Mouse (Mus musculus) liver, embryonic 13.5 days (tissue): Measurements from ENCODE around the gene Egln2. TPM values are rescaled to one million over a fixed set of nuclear protein-coding genes. Genes with fewer than 3 reads are reported as not detected.

Experiments
- ATAC-seq: fragments of 200-750 bp; cut with Nextera tagmentation; 2 replicates; pipeline ENCODE4 v1.8.0; 2017; ENCODE audit warnings: low read depth, mild to moderate bottlenecking, moderate number of reproducible peaks, moderate library complexity
- DNase-seq: peaks from one replicate; pipeline ENCODE4 v3.0.0; 2022
- H3K27ac ChIP-seq: fragments of 300-500 bp; sonication (generic); 2 replicates; pipeline ENCODE4 v1.5.1; 2015; ENCODE audit warnings: moderate library complexity, mild to moderate bottlenecking, inconsistent platforms
- H3K27me3 ChIP-seq: fragments of 300-500 bp; sonication (generic); 2 replicates; pipeline ENCODE4 v1.6.1; 2015; ENCODE audit warnings: mild to moderate bottlenecking, inconsistent platforms
- H3K36me3 ChIP-seq: fragments of 300-500 bp; sonication (generic); 2 replicates; pipeline ENCODE4 v1.6.1; 2015; ENCODE audit warnings: mild to moderate bottlenecking, inconsistent platforms
- H3K4me1 ChIP-seq: fragments of 300-500 bp; sonication (generic); replicated peaks from 2 replicates; pipeline ENCODE4 v1.6.1; 2015; ENCODE audit warnings: inconsistent platforms
- H3K4me2 ChIP-seq: fragments of 300-500 bp; sonication (generic); 2 replicates; pipeline ENCODE4 v1.6.1; 2015; ENCODE audit warnings: inconsistent platforms, mild to moderate bottlenecking, moderate library complexity
- H3K4me3 ChIP-seq: fragments of 300-500 bp; sonication (generic); replicated peaks from 2 replicates; pipeline ENCODE4 v1.5.1; 2015; ENCODE audit warnings: mild to moderate bottlenecking, inconsistent platforms
- H3K9ac ChIP-seq: fragments of 300-500 bp; sonication (generic); 2 replicates; pipeline ENCODE4 v1.6.1; 2015; ENCODE audit warnings: mild to moderate bottlenecking, inconsistent platforms
- H3K9me3 ChIP-seq: fragments of 300-500 bp; sonication (generic); replicated peaks from 2 replicates; pipeline ENCODE4 v1.6.1; 2016; ENCODE audit warnings: inconsistent platforms
- WGBS: fragments of 180-500 bp; shearing (Covaris S2); methylation state at CpG from one replicate; pipeline ENCODE4 v1.1.7; 2015; ENCODE audit not compliant: insufficient replicate concordance; 5-methylcytosine and 5-hydroxymethylcytosine counted together
- polyA plus RNA-seq: library from polyadenylated mRNA; unstranded; fragments of >200 nt; fragmentation: Nextera tagmentation; extraction: Ambion mirVana; gene quantifications from 2 replicates; pipeline ENCODE4 v1.2.1, GENCODE M21; 2015

The Egln2 gene
- polyA plus RNA-seq, 1 experiment from 2014 or later = 27.6 TPM

DNA sequence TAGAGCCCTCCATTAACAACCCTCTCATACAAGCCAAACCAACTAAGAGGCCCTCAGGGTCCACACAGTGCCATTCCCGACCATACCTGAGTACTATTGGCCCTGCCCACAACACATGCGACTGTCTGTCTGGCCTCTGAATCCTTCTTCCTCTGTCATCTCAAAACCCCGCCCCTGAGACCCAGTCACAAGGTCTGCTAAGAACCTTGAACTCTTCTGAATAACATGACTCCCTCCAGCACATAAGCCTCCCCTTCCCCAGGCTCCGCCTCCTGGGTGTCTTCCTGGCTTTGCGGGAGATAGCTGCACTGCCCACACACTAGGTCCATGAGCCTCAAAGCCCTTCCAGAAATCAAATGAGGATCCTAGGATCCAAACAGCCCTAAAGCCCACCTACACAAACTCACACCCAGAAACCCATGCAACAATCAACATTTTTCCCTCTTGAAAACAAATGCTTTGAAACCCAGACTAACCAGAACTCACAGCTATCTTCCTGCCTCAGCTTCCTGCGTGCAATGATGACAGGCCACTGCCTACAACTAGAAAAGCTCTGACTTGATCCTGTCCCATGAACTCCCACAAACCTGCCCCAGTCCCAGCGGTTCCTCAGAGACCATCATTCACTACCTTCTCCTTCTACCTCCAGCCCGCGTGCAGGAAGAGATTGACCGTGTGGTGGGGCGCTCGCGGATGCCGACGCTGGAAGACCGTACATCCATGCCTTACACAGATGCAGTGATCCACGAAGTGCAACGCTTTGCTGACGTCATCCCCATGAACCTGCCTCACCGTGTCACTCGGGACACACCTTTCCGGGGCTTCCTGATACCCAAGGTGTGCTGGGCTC, 35.9 kb downstream of the Egln2 start:
- Histone ChIP-seq H3K4me3 (no peak overlapping the region), H3K36me3 (no peaks in the 10 kb centered on the region), H3K9ac (no peak overlapping the region), H3K9me3 (no peaks in the 10 kb centered on the region; the same call in 1 of the 2 replicates), H3K27me3 (no peaks in the 10 kb centered on the region), H3K27ac (no peak overlapping the region), H3K4me1 (0 out of 2 replicates have a peak, but pooled peaks cover 3% of the 10 kb centered on the region), H3K4me2 (no peak overlapping the region)
- WGBS = 73% methylated on average over 22 of the region's 22 CpGs
- DNase-seq = no peak
- ATAC-seq = no peak

DNA sequence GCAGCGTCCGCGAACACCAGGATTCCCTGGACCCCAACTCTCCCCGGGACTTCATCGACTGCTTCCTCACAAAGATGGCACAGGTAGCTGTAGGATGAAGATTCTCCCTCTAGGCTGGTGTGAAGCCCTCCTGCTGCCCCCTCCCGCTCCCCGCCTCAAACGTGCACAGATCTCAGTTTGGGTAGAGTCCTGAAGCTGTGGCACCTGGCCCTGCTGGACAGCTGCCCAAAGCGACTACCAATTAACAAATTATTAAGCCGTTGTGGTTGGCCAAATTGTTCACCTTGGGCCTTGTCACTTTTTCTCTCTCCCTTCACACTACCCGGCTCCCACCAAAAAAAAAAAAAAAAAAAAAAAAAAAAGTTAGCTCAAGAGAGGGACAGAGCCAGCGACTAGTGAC, 36.8 kb downstream of the Egln2 start:
- Histone ChIP-seq H3K27me3 (no peaks in the 10 kb centered on the region), H3K4me3 (no peak overlapping the region)

GRCm38 (mm10) chr7:27128946-27129345, 37.7 kb downstream of the Egln2 start:
- Histone ChIP-seq H3K9ac (no peak overlapping the region), H3K4me2 (no peak overlapping the region), H3K4me3 (no peak overlapping the region), H3K27ac (no peak overlapping the region), H3K36me3 (no peaks in the 10 kb centered on the region), H3K9me3 (no peaks in the 10 kb centered on the region; the same call in 1 of the 2 replicates), H3K27me3 (no peaks in the 10 kb centered on the region), H3K4me1 (0 out of 2 replicates have a peak, but pooled peaks cover 3% of the 10 kb centered on the region)
- DNase-seq (no peak), ATAC-seq (no peak)
- 71% methylated on average over 13 of the region's 13 CpGs for WGBS

More for the DNA sequence above, 36.8 kb downstream of the Egln2 start:
- Histone ChIP-seq H3K4me2 (no peak overlapping the region), H3K36me3 (no peaks in the 10 kb centered on the region), H3K9ac (no peak overlapping the region), H3K9me3 (no peaks in the 10 kb centered on the region; the same call in 1 of the 2 replicates), H3K4me1 (0 out of 2 replicates have a peak, but pooled peaks cover 3% of the 10 kb centered on the region), H3K27ac (no peak overlapping the region)
- DNase-seq = no peak
- ATAC-seq = no peak
- WGBS = 75% methylated on average over 12 of the region's 12 CpGs

DNA sequence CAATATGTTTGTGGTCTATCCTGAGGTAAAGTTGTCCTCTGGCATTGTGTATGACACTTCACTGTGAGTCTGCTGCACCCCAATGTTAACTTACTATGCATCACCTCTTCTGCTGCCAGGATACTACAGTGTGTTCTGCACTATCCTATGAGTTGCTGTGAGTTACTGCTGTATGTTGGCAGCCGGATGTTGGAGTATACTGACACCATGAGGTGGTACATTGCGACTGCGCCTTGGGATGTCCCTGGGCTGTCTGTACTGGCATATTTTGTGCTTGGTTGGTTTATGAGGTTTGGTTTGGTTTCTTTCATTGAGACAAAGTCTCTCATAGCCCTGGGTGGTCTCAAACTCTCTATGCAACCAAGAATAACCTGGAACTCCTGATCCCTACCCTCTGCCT, 38.4 kb downstream of the Egln2 start:
- no peak overlapping the region for H3K4me2 ChIP-seq
- no peak overlapping the region for H3K4me3 ChIP-seq
- H3K36me3 ChIP-seq = no peaks in the 10 kb centered on the region
- 0 out of 2 replicates have a peak, but pooled peaks cover 2% of the 10 kb centered on the region for H3K4me1 ChIP-seq
- no peak overlapping the region for H3K9ac ChIP-seq
- 44% methylated on average over 3 of the region's 3 CpGs for WGBS
- no peaks in the 10 kb centered on the region; the same call in 1 of the 2 replicates for H3K9me3 ChIP-seq
- H3K27me3 ChIP-seq = no peaks in the 10 kb centered on the region
- no peak overlapping the region for H3K27ac ChIP-seq
- no peak for DNase-seq
- ATAC-seq = 0 out of 2 replicates have a peak, but pooled peaks have one; percentile 15

DNA sequence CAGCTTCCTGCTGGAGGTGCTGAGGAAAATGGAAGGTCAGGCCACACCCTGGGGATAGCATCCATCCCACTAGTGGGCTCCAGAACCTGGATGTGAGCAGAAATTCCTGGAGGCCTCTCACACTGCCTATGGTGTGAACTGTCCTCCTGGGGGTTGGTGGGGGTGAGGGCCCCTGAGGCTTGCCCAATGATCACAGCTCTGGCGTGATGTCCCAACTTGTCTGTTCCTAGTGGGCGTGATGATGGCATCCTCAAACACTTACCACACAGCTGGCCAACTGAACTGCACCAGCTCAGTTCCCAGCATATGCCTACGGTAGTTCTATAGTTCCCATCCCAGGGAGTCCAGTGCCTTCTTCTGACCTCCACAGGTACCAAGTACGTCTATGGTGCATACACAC, 41.6 kb downstream of the Egln2 start:
- DNase-seq = no peak
- Histone ChIP-seq H3K4me3 (no peak overlapping the region), H3K36me3 (no peaks in the 10 kb centered on the region), H3K9me3 (no peaks in the 10 kb centered on the region), H3K4me1 (no peaks in the 10 kb centered on the region), H3K9ac (no peak overlapping the region), H3K4me2 (no peak overlapping the region), H3K27me3 (no peaks in the 10 kb centered on the region), H3K27ac (no peak overlapping the region)
- WGBS = 61% methylated on average over 4 of the region's 4 CpGs
- ATAC-seq = no peak

- Histone ChIP-seq H3K4me3 (no peak overlapping the region), H3K9ac (no peak overlapping the region), H3K4me1 (no peaks in the 10 kb centered on the region), H3K36me3 (no peaks in the 10 kb centered on the region), H3K9me3 (no peaks in the 10 kb centered on the region), H3K27ac (no peak overlapping the region), H3K27me3 (no peaks in the 10 kb centered on the region), H3K4me2 (no peak overlapping the region)
- 49% methylated on average over 5 of the region's 5 CpGs for WGBS
- no peak for ATAC-seq
- DNase-seq = no peak
Observed at GRCm38 (mm10) chr7:27124305-27124832, 42.2 kb downstream of the Egln2 start.

DNA sequence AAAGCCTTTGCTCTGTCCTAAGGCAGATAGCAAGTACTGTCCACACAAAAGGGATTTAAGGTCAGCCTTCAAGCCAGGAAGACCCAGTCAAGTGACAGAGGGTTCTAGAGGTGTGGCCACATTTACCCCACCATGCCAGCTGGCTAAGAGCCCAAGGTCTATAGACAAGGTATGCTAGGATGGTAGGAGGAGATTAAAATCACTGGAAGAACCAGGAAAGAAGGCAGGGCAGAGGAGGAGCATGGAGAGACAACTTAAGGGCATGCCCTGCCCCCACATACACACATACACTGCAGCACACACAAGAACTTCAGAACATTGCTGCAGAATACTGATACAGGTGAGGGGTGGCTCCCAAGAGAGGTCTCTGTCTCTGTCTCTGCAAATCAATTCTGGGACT, 46.9 kb downstream of the Egln2 start, which contains the start of gene Cyp2f2:
TSS of gene Cyp2f2 (plus strand) at position 234 of the 400 bp plus-strand sequence.
- no peak within 1 kb of the TSS for H3K9ac ChIP-seq
- H3K27me3 ChIP-seq = no peaks in the 10 kb centered on the region
- H3K9me3 ChIP-seq = no peaks in the 10 kb centered on the region
- no peak within 1 kb of the TSS for H3K27ac ChIP-seq
- ATAC-seq (no peak), DNase-seq (no peak)
- no peak within 1 kb of the TSS for H3K4me2 ChIP-seq
- H3K36me3 ChIP-seq = no peaks in the 10 kb centered on the region
- H3K4me3 ChIP-seq = no peak within 1 kb of the TSS
- no peaks in the 10 kb centered on the region for H3K4me1 ChIP-seq

- no peak for DNase-seq
- H3K9ac ChIP-seq = no peak overlapping the region
Observed at GRCm38 (mm10) chr7:27118033-27118511, 48.5 kb downstream of the Egln2 start.

GRCm38 (mm10) chr7:27111987-27112386, 54.6 kb downstream of the Egln2 start:
- Histone ChIP-seq H3K9me3 (no peaks in the 10 kb centered on the region), H3K9ac (no peak overlapping the region), H3K4me3 (no peak overlapping the region), H3K36me3 (no peaks in the 10 kb centered on the region), H3K4me1 (no peaks in the 10 kb centered on the region), H3K4me2 (no peak overlapping the region), H3K27ac (no peak overlapping the region), H3K27me3 (no peaks in the 10 kb centered on the region)
- ATAC-seq (no peak), DNase-seq (no peak)
- WGBS = 50% methylated on average over 3 of the region's 3 CpGs

More at GRCm38 (mm10) chr7:27118033-27118511, 48.5 kb downstream of the Egln2 start:
- no peak overlapping the region for H3K4me3 ChIP-seq
- no peaks in the 10 kb centered on the region for H3K9me3 ChIP-seq
- H3K4me1 ChIP-seq = no peaks in the 10 kb centered on the region
- H3K27ac ChIP-seq = no peak overlapping the region
- H3K27me3 ChIP-seq = no peaks in the 10 kb centered on the region
- WGBS = 46% methylated on average over 4 of the region's 4 CpGs
- ATAC-seq = no peak
- H3K36me3 ChIP-seq = no peaks in the 10 kb centered on the region
- H3K4me2 ChIP-seq = no peak overlapping the region

- Histone ChIP-seq H3K36me3 (no peaks in the 10 kb centered on the region), H3K9me3 (no peaks in the 10 kb centered on the region), H3K4me3 (no peak overlapping the region), H3K9ac (no peak overlapping the region), H3K27ac (no peak overlapping the region), H3K27me3 (no peaks in the 10 kb centered on the region), H3K4me2 (no peak overlapping the region), H3K4me1 (no peaks in the 10 kb centered on the region)
- ATAC-seq (no peak), DNase-seq (no peak)
- WGBS = 85% methylated on average over 1 of the region's 1 CpGs
Observed at GRCm38 (mm10) chr7:27111038-27111437, 55.6 kb downstream of the Egln2 start.

GRCm38 (mm10) chr7:27110327-27110726, 56.3 kb downstream of the Egln2 start:
- Histone ChIP-seq H3K27ac (no peak overlapping the region), H3K4me3 (no peak overlapping the region), H3K4me1 (no peaks in the 10 kb centered on the region), H3K4me2 (no peak overlapping the region), H3K27me3 (no peaks in the 10 kb centered on the region), H3K9ac (no peak overlapping the region), H3K9me3 (no peaks in the 10 kb centered on the region), H3K36me3 (no peaks in the 10 kb centered on the region)
- no peak for DNase-seq
- ATAC-seq = no peak
